Mouse (Mus musculus): ENCODE data around the gene Bricd5. TPM values are rescaled to one million over a fixed set of nuclear protein-coding genes. Genes with fewer than 3 reads are reported as not detected.
"Not testable (repeated sequence)": the region's sequence is repeated elsewhere in the genome, so short reads cannot be mapped to it uniquely, and the experiment has no call there.

Bricd5 gene
- 0.57 TPM in 1 of 2 replicates, not detected in the other for total RNA-seq (2014; rRNA removed)
- 0.83 and 0.95 TPM in 2 replicates for polyA plus RNA-seq (2015; fragmentation: Nextera tagmentation; extraction: Ambion mirVana)

DNA sequence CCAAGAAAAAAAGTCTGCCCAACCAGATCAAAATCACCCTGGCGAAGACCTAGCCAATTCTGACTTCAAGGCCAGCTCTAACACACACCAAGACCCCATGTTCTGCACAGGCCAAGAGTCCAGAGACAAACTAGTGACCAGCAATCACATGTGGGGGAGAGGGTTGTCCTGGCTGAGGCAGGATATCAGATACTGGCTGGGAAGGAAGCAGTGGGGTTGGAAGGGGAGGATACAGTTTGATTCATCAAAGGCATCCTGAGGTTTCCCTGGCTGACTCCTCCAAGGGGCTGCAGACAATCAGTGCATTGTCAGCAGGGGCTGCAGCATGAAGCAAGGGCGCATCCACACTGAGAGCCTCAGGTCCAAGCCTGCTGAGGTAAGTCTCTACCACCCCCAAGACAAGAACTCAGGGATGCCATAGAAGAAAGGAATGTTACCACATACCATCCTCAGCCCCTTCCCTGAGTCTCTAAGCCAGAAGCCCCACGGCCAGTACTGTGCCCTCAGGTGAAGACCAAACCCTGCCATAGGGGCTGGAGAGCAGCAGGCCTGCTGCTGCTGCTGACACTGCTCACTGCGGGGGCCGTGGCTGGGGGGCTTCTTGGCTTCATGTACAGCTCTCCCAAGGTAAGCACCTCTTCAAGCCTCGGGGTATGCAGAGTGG lies at the start of gene Bricd5:
Bricd5 (plus strand) TSS at position 273 of the 664 bp plus-strand sequence.
- H3K36me3 ChIP-seq (ENCODE audit: insufficient read depth, low read length): peaks cover 35% of the 10 kb centered on the region
- H3K4me1 ChIP-seq (ENCODE audit: insufficient read depth, low read length): peaks cover 20% of the 10 kb centered on the region
- TF ChIP-seq CTCF (IDR thresholded peaks at IDR 0.05): no peak
- H3K9ac ChIP-seq (replicated peaks; ENCODE audit: low read length, poor library complexity, severe bottlenecking): no peak within 1 kb of the TSS
- no peaks in the 10 kb centered on the region for H3K27me3 ChIP-seq (ENCODE audit: insufficient read depth, low read length)
- no peaks in the 10 kb centered on the region for H3K9me3 ChIP-seq (ENCODE audit: low read length)
- no peak within 1 kb of the TSS for H3K27ac ChIP-seq (ENCODE audit: low read depth, low read length)
- H3K4me2 ChIP-seq (ENCODE audit: low read depth, low read length, poor library complexity, severe bottlenecking): no peak within 1 kb of the TSS
- no peak within 1 kb of the TSS for H3K4me3 ChIP-seq (ENCODE audit: low read depth, low read length)
- 86% methylated on average over 6 of the region's 6 CpGs for WGBS
- ATAC-seq (ENCODE audit: low FRiP score): no peak
- DNase-seq (ENCODE audit: low spot score): no peak

DNA sequence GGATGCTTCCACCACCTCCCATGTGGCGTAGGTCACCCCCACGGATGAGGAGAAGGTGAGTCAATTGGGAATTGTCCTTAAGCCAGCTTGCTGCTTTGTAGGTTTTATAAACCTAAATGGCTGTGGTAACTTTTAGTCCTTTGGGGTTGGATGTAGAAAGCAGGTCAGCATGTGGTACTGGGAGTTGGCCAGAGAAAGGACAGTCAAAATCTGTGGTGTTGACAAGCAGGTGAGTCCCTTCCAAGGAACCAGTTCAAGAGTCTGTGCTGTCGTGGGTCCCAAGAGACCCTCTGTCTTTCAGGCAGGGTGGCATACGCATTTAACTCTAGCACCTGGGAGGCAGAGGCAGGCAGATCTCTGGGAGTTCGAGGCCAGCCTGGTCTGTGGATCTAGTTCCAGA lies 49.2 kb upstream of the Bricd5 start:
- H3K36me3 ChIP-seq (ENCODE audit: insufficient read depth, low read length): peaks cover 44% of the 10 kb centered on the region
- no peak for DNase-seq (ENCODE audit: low spot score)
- H3K4me1 ChIP-seq (ENCODE audit: insufficient read depth, low read length): no peaks in the 10 kb centered on the region
- no peak overlapping the region for H3K4me2 ChIP-seq (ENCODE audit: low read depth, low read length, poor library complexity, severe bottlenecking)
- 97% methylated on average over 5 of the region's 5 CpGs for WGBS
- no peaks in the 10 kb centered on the region for H3K27me3 ChIP-seq (ENCODE audit: insufficient read depth, low read length)
- TF ChIP-seq CTCF (IDR thresholded peaks at IDR 0.05): no peak
- H3K9me3 ChIP-seq (ENCODE audit: low read length): no peaks in the 10 kb centered on the region
- H3K4me3 ChIP-seq (ENCODE audit: low read depth, low read length): no peak overlapping the region
- no peak overlapping the region for H3K27ac ChIP-seq (ENCODE audit: low read depth, low read length)
- H3K9ac ChIP-seq (replicated peaks; ENCODE audit: low read length, poor library complexity, severe bottlenecking): no peak overlapping the region
- ATAC-seq (ENCODE audit: low FRiP score): no peak

DNA sequence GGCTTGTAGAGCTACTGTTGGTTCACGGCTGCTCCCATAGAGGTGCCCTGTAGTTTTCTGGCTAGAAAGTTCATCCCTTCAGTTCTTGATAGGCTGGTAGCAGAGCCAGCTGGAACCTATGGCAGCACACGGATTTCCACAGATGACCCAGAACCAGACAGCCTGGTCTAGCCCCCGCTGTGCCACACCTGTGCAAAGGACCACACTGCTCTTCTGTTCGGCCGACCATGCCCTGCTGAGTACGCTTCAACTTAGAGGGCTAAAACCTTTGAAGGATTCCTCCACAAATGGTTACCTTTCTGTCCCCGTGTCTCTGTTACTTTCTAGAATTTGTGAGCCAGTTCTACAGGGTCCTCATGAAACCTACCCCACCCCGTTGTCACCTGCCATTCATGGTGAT lies 48.4 kb upstream of the Bricd5 start:
- H3K9me3 ChIP-seq (ENCODE audit: low read length); H3K27ac ChIP-seq (ENCODE audit: low read depth, low read length); H3K4me2 ChIP-seq (ENCODE audit: low read depth, low read length, poor library complexity, severe bottlenecking); H3K4me3 ChIP-seq (ENCODE audit: low read depth, low read length); H3K4me1 ChIP-seq (ENCODE audit: insufficient read depth, low read length); DNase-seq (ENCODE audit: low spot score); H3K27me3 ChIP-seq (ENCODE audit: insufficient read depth, low read length); H3K9ac ChIP-seq (replicated peaks; ENCODE audit: low read length, poor library complexity, severe bottlenecking); ATAC-seq (ENCODE audit: low FRiP score): not testable (repeated sequence)
- peaks cover 36% of the 10 kb centered on the region for H3K36me3 ChIP-seq (ENCODE audit: insufficient read depth, low read length)
- WGBS: 94% methylated on average over 5 of the region's 8 CpGs

DNA sequence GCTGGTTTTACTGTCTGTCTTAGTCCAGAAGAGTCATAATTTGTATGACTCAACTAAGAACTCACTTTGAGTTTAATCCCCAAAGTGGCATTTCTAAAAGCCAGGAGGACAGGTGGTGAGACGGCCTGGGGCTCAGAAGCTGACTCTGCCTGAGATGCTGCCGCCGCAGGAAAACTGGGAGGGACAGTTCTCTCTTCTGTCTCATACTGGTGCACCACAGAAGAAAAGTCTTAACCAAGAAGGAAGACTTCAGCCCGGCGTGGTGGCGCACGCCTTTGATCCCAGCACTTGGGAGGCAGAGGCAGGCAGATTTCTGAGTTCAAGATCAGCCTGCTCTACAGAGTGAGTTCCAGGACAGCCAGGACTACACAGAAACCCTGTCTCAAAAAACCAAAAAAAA lies 47.8 kb upstream of the Bricd5 start:
- Histone ChIP-seq H3K9ac (replicated peaks; ENCODE audit: low read length, poor library complexity, severe bottlenecking) (no peak overlapping the region), H3K27ac (ENCODE audit: low read depth, low read length) (no peak overlapping the region), H3K4me1 (ENCODE audit: insufficient read depth, low read length) (no peaks in the 10 kb centered on the region), H3K4me2 (ENCODE audit: low read depth, low read length, poor library complexity, severe bottlenecking) (no peak overlapping the region), H3K27me3 (ENCODE audit: insufficient read depth, low read length) (no peaks in the 10 kb centered on the region), H3K9me3 (ENCODE audit: low read length) (no peaks in the 10 kb centered on the region), H3K36me3 (ENCODE audit: insufficient read depth, low read length) (peaks cover 32% of the 10 kb centered on the region), H3K4me3 (ENCODE audit: low read depth, low read length) (no peak overlapping the region)
- TF ChIP-seq CTCF (IDR thresholded peaks at IDR 0.05): no peak
- 90% methylated on average over 7 of the region's 7 CpGs for WGBS
- DNase-seq (ENCODE audit: low spot score) (no peak), ATAC-seq (ENCODE audit: low FRiP score) (no peak)

DNA sequence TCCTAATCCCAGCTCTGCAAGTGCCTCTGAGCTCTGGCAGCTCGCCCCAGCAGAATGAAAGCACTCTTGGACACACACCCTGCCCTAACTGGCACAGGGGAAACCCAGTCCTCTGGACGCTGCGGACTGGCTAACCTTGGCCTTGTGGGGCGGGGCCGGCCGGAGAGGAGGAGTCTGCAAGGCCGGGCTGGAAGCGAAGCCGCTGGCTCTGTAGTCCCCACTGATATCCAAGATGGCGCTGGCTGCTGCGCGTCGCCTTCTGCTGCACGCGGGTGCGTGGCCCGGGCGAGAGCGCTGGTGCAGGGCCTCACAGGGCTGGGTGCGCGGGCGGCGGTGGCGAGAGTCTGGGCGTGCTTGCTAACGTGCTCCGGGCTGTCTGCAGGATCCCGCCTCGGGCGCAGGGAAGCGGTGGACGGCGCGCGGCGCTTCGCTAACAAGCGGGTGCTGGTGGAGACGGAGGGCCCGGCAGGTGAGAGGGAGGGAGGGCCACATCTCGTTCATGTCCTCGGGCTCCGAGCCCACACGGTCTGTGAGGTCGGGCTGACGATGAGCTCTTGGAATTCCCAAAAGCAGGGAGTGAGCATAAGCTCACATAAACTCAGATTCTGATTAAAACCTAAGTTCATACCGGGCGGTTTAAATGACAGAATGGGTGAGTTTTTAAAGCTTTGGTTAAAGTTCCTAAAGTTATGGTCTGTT lies 47.1 kb upstream of the Bricd5 start, which contains the start of gene Eci1:
Eci1 (plus strand) TSS at position 171 of the 699 bp plus-strand sequence.
- Histone ChIP-seq H3K4me2 (ENCODE audit: low read depth, low read length, poor library complexity, severe bottlenecking) (peak within 1 kb of the TSS; percentile 72), H3K9me3 (ENCODE audit: low read length) (no peaks in the 10 kb centered on the region), H3K9ac (replicated peaks; ENCODE audit: low read length, poor library complexity, severe bottlenecking) (peak within 1 kb of the TSS; percentile 68), H3K27ac (ENCODE audit: low read depth, low read length) (peak within 1 kb of the TSS; percentile 87), H3K4me3 (ENCODE audit: low read depth, low read length) (peak within 1 kb of the TSS; percentile 51), H3K36me3 (ENCODE audit: insufficient read depth, low read length) (peaks cover 25% of the 10 kb centered on the region), H3K4me1 (ENCODE audit: insufficient read depth, low read length) (no peaks in the 10 kb centered on the region), H3K27me3 (ENCODE audit: insufficient read depth, low read length) (no peaks in the 10 kb centered on the region)
- peak; percentile 96 for DNase-seq (ENCODE audit: low spot score)
- no peak for TF ChIP-seq CTCF (IDR thresholded peaks at IDR 0.05)
- under 1% methylated on average over 47 of the region's 48 CpGs for WGBS
- peak; percentile 90 for ATAC-seq (ENCODE audit: low FRiP score)

DNA sequence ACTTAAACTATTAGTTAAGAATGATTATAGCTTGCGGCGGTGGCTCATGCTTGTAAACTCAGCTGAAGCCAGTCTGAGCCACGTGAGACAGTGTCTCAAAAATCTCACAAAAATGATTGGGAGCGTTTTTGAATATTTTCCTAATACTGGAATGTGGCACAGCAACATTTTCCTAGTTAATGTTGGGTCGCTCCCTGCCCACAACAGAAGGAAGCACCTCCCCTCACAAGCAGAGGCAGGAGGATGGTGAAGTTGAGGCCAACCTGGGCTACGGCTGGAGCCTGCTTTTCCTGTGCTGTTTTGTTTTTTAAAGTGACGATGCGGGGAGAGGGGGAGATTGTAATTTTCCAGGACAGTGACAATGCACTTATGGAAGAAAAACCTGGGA lies 46.5 kb upstream of the Bricd5 start:
- peak; percentile 7 for DNase-seq (ENCODE audit: low spot score)
- peak overlapping the region; percentile 68; the same call in 1 of the 2 replicates for H3K9ac ChIP-seq (replicated peaks; ENCODE audit: low read length, poor library complexity, severe bottlenecking)
- no peaks in the 10 kb centered on the region for H3K9me3 ChIP-seq (ENCODE audit: low read length)
- H3K4me2 ChIP-seq (ENCODE audit: low read depth, low read length, poor library complexity, severe bottlenecking): peak overlapping the region; percentile 72
- H3K36me3 ChIP-seq (ENCODE audit: insufficient read depth, low read length): peaks cover 22% of the 10 kb centered on the region
- H3K27me3 ChIP-seq (ENCODE audit: insufficient read depth, low read length): no peaks in the 10 kb centered on the region
- no peaks in the 10 kb centered on the region for H3K4me1 ChIP-seq (ENCODE audit: insufficient read depth, low read length)
- no peak for ATAC-seq (ENCODE audit: low FRiP score)
- TF ChIP-seq CTCF (IDR thresholded peaks at IDR 0.05): no peak
- peak overlapping the region; percentile 87 for H3K27ac ChIP-seq (ENCODE audit: low read depth, low read length)
- WGBS: 7% methylated on average over 8 of the region's 8 CpGs
- H3K4me3 ChIP-seq (ENCODE audit: low read depth, low read length): peak overlapping the region; percentile 51

Data from midbrain, postnatal 0 days (tissue).